Mouse (Mus musculus) retina, postnatal 7 days (tissue): ENCODE results near the gene Cacna1e.

Experiments used
- DNase-seq: peaks from one replicate; pipeline ENCODE4 v3.0.0-alpha.2; 2012; ENCODE audit warnings: low read depth, low spot score

Cacna1e gene

GRCm38 (mm10) chr1:154511736-154512135, 372.6 kb downstream of the Cacna1e start:
- no peak for DNase-seq

GRCm38 (mm10) chr1:154504005-154504404, 380.3 kb downstream of the Cacna1e start:
- DNase-seq, result no peak

GRCm38 (mm10) chr1:154500869-154501268, 383.4 kb downstream of the Cacna1e start:
- no peak for DNase-seq

DNA sequence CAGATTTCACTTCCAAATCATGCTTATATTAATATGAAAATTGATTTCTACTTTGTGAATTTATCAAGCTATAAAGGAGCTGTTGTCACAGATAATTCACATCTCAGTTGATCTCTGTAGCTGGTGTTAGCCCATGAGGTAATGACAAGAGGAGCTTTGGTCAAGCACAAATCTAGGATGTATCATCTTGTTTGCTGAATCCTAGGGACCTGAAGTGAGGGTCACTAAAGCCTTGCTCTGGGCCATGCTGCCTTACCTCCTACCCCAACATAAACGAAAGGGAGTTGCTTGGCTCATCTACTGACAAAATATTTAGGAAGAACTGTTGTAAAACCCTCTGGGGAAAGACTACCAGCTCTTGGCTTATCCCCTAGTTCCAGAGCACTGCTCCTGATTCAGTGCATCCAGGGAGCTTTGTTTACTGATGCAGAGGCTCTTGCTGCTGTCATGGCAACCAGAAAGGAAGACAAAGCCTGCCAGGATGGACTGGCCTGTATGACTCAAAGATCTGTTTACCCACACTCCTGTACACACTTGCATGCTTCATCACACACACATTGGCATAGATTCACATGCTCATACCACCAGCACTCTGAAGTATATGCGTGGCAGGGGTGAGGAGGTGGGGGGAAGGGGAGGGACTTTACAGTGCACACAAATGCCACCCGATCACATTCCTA, 384.0 kb downstream of the Cacna1e start:
- peak; percentile 4 for DNase-seq

- DNase-seq, result no peak
Observed at GRCm38 (mm10) chr1:154498821-154499220, 385.5 kb downstream of the Cacna1e start.

- DNase-seq, result no peak
Observed at GRCm38 (mm10) chr1:154491071-154491470, 393.2 kb downstream of the Cacna1e start.

DNA sequence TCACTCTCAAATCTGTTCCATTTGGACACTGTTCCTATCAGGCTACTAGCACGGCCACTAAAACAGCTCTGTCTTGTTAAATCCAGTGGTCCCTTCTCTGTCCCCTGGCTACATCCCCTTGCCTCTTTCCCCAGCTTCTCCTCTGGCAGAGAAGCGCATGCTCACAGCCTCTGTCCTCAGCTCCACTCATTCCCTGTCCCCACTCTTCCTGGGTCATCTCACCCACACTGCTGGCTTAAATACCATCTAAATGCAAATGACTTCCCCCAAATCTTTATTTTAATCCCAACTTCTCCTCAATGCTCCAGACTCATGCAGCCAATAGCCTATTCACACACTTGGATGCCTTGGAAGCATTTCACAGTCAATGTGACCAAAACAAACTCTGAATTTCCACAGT, 407.6 kb downstream of the Cacna1e start:
- no peak for DNase-seq

- DNase-seq, result no peak
Observed at GRCm38 (mm10) chr1:154475706-154476105, 408.6 kb downstream of the Cacna1e start.

GRCm38 (mm10) chr1:154474156-154474555, 410.1 kb downstream of the Cacna1e start:
- DNase-seq, result no peak

DNA sequence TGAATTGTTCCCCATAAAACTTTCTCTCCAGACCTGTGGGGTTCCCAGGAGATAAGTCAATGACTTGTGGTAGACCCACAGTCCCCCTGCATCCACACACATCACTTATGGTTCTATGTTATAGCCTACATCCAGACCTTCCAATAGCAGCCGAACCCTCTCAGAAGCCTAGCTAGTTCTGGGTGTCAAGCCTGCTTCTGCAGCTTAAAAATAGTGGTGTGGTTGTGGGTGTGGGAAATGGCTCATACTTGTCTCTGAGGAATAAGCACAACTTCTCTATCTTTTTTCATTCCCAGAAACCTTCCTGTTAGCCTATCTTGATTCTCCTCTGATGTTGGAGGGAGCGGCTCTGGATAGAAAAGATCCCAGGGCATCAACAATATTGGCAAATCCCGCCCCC, 417.0 kb downstream of the Cacna1e start:
- no peak for DNase-seq

GRCm38 (mm10) chr1:154461521-154461920, 422.8 kb downstream of the Cacna1e start:
- no peak for DNase-seq

DNA sequence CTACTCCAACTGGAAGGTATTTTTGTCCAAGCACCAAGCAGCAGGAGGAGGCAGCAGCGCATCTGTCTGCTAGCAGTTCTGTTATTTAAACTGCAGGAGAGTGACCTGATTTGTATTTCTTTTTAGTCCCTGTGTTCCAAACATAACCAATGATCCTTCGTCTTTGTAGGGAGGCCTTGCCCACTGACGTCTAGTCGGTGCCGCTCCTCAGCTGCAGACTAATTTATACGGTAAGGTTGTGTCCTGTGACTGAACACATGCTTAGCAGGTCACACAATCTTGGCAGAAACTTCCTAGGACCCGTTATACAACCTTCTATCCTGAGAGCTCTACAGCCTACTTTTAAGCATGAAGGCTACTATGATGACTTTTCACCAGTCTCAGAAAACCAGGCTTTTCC, 424.2 kb downstream of the Cacna1e start:
- no peak for DNase-seq

DNA sequence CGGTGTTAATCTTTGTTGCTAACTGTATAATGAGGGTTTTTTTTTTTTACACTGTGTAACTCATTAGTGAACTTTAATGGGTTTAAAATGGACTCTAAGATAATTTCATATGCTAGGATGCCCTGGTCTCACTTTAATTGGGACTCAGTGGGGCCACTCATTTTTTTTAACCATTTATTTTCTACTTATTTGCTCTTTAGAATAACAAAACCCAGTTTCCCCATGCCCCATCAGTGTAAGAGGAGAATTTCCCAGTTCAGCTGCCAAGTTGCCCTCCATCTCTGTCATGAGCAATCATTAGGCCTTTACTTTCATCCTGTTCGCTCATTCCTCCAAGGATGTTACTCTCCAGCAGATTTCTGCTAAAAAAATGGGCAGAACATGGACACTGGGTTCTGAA, 425.7 kb downstream of the Cacna1e start:
- no peak for DNase-seq

DNA sequence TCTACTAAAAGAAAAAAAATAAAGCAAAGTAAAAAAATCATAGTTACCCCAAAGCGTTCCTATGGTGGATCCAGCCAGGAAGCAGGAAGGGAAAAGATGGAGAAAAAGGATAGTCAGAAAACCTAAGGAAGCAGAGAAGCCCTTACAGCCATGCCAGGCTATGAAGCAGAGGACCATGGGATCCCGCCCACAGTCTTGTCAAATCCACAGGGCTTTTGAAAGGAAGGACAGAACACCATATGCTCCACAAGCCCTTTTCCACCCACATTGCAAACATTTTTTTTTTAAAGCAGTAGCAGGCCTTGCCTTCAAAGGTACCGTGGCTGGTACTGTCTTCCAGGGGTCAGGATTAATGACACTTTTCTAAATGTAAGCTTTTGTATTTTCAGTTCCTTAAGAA, 433.5 kb downstream of the Cacna1e start:
- no peak for DNase-seq

- DNase-seq, result no peak
Observed at GRCm38 (mm10) chr1:154446456-154446855, 437.8 kb downstream of the Cacna1e start.

DNA sequence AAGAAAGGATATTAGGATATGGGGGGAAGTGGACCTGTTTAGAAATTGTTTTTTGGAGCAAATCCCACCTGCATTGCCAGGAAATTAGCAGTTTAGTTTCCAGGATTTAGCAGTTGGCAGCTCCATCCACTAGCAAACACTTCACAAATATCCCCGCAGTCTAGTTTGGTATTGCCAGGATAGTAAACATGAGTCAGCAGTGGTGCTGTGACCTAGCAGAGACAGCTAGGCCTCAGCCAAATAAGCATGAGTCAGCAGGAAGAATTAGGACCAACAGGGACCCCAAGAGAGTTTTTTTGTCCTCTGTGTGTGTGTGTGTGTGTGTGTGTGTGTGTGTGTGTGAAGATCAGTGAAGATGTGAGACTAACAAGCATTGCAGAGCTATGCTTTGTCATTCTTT, 450.8 kb downstream of the Cacna1e start:
- DNase-seq, result no peak

GRCm38 (mm10) chr1:154433112-154433511, 451.2 kb downstream of the Cacna1e start:
- no peak for DNase-seq

- DNase-seq, result no peak
Observed at GRCm38 (mm10) chr1:154428276-154428675, 456.0 kb downstream of the Cacna1e start.

DNA sequence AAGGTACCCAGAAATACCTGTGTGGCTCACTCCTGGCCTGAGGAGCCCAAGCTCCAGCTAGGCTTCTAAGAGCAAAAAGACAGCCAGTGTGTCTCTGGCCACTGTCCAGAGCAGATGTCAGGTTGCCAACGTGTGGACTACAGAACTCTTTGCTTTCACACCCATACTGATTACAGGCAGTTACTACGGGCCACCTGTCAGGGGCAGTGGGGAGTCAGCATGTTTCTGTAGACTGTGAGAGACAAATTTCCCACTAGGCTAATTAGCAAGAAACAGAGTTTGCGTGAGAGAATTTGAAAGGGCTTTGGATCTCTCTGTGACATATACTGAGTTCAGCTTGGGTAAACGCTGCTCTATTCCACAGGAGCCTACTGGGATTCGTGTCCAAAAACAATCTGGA, 466.0 kb downstream of the Cacna1e start:
- no peak for DNase-seq

GRCm38 (mm10) chr1:154416384-154417155, 467.7 kb downstream of the Cacna1e start:
- no peak for DNase-seq

GRCm38 (mm10) chr1:154415826-154416225, 468.5 kb downstream of the Cacna1e start:
- no peak for DNase-seq

- no peak for DNase-seq
Observed at GRCm38 (mm10) chr1:154413138-154413537, 471.2 kb downstream of the Cacna1e start.

GRCm38 (mm10) chr1:154409051-154409450, 475.2 kb downstream of the Cacna1e start:
- DNase-seq, result no peak
